Mouse (Mus musculus): ENCODE data around the gene Desi1. TPM values are rescaled to one million over a fixed set of nuclear protein-coding genes. Genes with fewer than 3 reads are reported as not detected.

Gene Desi1
- polyA plus RNA-seq, 1 experiment from 2014 or later: 169 TPM

Other genes with a start within 250 kb of the Desi1 start
- 12.3 and 14.8 TPM in 2 replicates for gene Tef, start 231.4 kb downstream of the Desi1 start, polyA plus RNA-seq (2015; fragmentation: Nextera tagmentation; extraction: Ambion mirVana)
- 28.8 TPM in 2 replicates for gene Tob2, start 175.1 kb downstream of the Desi1 start, polyA plus RNA-seq (2015; fragmentation: Nextera tagmentation; extraction: Ambion mirVana)
- gene Phf5a, start 162.0 kb downstream of the Desi1 start, polyA plus RNA-seq (2015; fragmentation: Nextera tagmentation; extraction: Ambion mirVana): 154 and 161 TPM in 2 replicates
- gene Aco2, start 161.6 kb downstream of the Desi1 start, polyA plus RNA-seq (2015; fragmentation: Nextera tagmentation; extraction: Ambion mirVana): 126 and 136 TPM in 2 replicates
- gene Polr3h, start 107.6 kb downstream of the Desi1 start, polyA plus RNA-seq (2015; fragmentation: Nextera tagmentation; extraction: Ambion mirVana): 81.8 and 84.1 TPM in 2 replicates
- 0.62 and 0.88 TPM in 2 replicates for gene Csdc2, start 97.1 kb downstream of the Desi1 start, polyA plus RNA-seq (2015; fragmentation: Nextera tagmentation; extraction: Ambion mirVana)
- gene Pmm1, start 72.9 kb downstream of the Desi1 start, polyA plus RNA-seq (2015; fragmentation: Nextera tagmentation; extraction: Ambion mirVana): 45.1 and 50.5 TPM in 2 replicates
- gene 1700029P11Rik, start 53.3 kb downstream of the Desi1 start, polyA plus RNA-seq (2015; fragmentation: Nextera tagmentation; extraction: Ambion mirVana): not detected in 2 replicates
- 441 and 472 TPM in 2 replicates for gene Xrcc6, start 46.0 kb downstream of the Desi1 start, polyA plus RNA-seq (2015; fragmentation: Nextera tagmentation; extraction: Ambion mirVana)
- gene Snu13, start 13.7 kb upstream of the Desi1 start, polyA plus RNA-seq (2015; fragmentation: Nextera tagmentation; extraction: Ambion mirVana): 387 and 431 TPM in 2 replicates
- 0.04 TPM in 1 of 2 replicates, not detected in the other for gene 4930407I10Rik, start 25.3 kb upstream of the Desi1 start, polyA plus RNA-seq (2015; fragmentation: Nextera tagmentation; extraction: Ambion mirVana)
- 0.04 TPM in 1 of 2 replicates, not detected in the other for gene Mei1, start 36.1 kb upstream of the Desi1 start, polyA plus RNA-seq (2015; fragmentation: Nextera tagmentation; extraction: Ambion mirVana)
- 34.1 and 34.4 TPM in 2 replicates for gene Ccdc134, start 94.1 kb upstream of the Desi1 start, polyA plus RNA-seq (2015; fragmentation: Nextera tagmentation; extraction: Ambion mirVana)
- gene Srebf2, start 113.3 kb upstream of the Desi1 start, polyA plus RNA-seq (2015; fragmentation: Nextera tagmentation; extraction: Ambion mirVana): 152 and 161 TPM in 2 replicates
- gene Shisa8, start 179.0 kb upstream of the Desi1 start, polyA plus RNA-seq (2015; fragmentation: Nextera tagmentation; extraction: Ambion mirVana): 0.15 and 0.26 TPM in 2 replicates
- gene Tnfrsf13c, start 190.5 kb upstream of the Desi1 start, polyA plus RNA-seq (2015; fragmentation: Nextera tagmentation; extraction: Ambion mirVana): 0.22 and 0.49 TPM in 2 replicates
- 59.3 and 61.5 TPM in 2 replicates for gene Cenpm, start 210.9 kb upstream of the Desi1 start, polyA plus RNA-seq (2015; fragmentation: Nextera tagmentation; extraction: Ambion mirVana)
- not detected in 2 replicates for gene 1500009C09Rik, start 218.5 kb upstream of the Desi1 start, polyA plus RNA-seq (2015; fragmentation: Nextera tagmentation; extraction: Ambion mirVana)
- 0.90 and 1.1 TPM in 2 replicates for gene Sept3, start 241.0 kb upstream of the Desi1 start, polyA plus RNA-seq (2015; fragmentation: Nextera tagmentation; extraction: Ambion mirVana)

Measured in thymus, postnatal 0 days (tissue).